Mouse (Mus musculus): Measurements from ENCODE around the gene Tas1r1.

GRCm38 (mm10) chr4:151983043-151983442 is 55.3 kb downstream of the Tas1r1 start:
- no peak for TF ChIP-seq POLR2A (IDR thresholded peaks at IDR 0.05; ENCODE audit: borderline replicate concordance, insufficient read depth, low read length)
- TF ChIP-seq CTCF (IDR thresholded peaks at IDR 0.05; ENCODE audit: borderline replicate concordance, insufficient read depth, low read depth, low read length), result no peak
